Mouse (Mus musculus): Measurements from ENCODE around the gene Smoc2. TPM values are rescaled to one million over a fixed set of nuclear protein-coding genes. Genes with fewer than 3 reads are reported as not detected.

Gene Smoc2
- polyA plus RNA-seq (2014; fragmentation: Nextera tagmentation; extraction: Ambion mirVana), result 44.2 and 79.9 TPM in 2 replicates

- H3K9me3 ChIP-seq (ENCODE audit: control insufficient read depth, low read length), result no peaks in the 10 kb centered on the region
- peak within 1 kb of the TSS; percentile 87 for H3K4me2 ChIP-seq (replicated peaks; ENCODE audit: low read depth, low read length)
- peaks cover 8% of the 10 kb centered on the region; the same call in 1 of the 2 replicates for H3K4me1 ChIP-seq (ENCODE audit: control insufficient read depth, insufficient read depth, low read length)
- H3K4me3 ChIP-seq (ENCODE audit: low read length), result peak within 1 kb of the TSS; percentile 56
- H3K9ac ChIP-seq (ENCODE audit: low read depth, low read length), result peak within 1 kb of the TSS; percentile 57
- no peaks in the 10 kb centered on the region for H3K36me3 ChIP-seq (ENCODE audit: control insufficient read depth, insufficient read depth, low read length)
- H3K27me3 ChIP-seq (ENCODE audit: control insufficient read depth, insufficient read depth, low read length), result peaks cover 47% of the 10 kb centered on the region
- no peak within 1 kb of the TSS for H3K27ac ChIP-seq (ENCODE audit: low read depth, low read length)
- 2% methylated on average over 46 of the region's 61 CpGs for WGBS
- ATAC-seq (ENCODE audit: low FRiP score, low TSS enrichment), result peak; percentile 81
Observed at GRCm38 (mm10) chr17:14279177-14279965, at the start of gene Smoc2. Smoc2 (plus strand) TSS chr17:14279506.

DNA sequence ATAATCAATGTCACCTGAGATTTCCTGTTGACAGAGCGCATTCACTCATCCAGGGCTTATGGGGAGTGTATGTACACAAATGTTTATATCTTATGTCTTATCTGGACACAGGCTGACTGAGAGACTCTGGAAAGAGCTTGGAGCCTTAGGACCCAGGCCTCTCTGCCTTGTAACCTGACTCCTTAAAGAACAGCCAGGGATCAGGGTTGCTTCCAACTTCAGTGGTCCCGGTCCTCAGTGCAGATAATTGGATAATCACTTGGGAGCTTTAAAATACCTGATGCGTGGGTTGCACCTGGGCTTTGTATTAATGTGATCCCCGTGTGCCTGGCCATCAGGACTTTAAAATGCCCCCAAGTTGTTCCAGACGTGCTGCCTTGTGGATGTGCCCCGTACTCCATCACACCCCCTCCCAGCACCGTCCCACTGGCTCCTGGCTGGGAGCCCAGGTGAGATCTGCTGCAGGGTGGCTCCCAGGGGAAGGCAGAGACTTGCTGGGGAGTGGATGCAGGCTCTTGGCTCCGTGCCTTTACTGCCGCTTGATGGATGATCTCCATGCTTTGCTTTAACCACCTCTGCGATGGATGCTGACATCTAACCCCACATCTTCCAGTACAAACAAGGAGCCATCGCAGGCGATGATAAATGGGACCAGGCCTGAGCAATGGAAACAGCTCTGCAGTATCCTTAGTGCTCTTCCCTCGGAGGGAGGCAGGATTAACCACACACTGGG, 48.4 kb upstream of the Smoc2 start:
- Histone ChIP-seq H3K27ac (ENCODE audit: low read depth, low read length) (peak overlapping the region; percentile 30; the same call in 1 of the 2 replicates), H3K9ac (ENCODE audit: low read depth, low read length) (no peak overlapping the region), H3K4me2 (replicated peaks; ENCODE audit: low read depth, low read length) (no peak overlapping the region), H3K9me3 (ENCODE audit: control insufficient read depth, low read length) (no peaks in the 10 kb centered on the region), H3K36me3 (ENCODE audit: control insufficient read depth, insufficient read depth, low read length) (no peaks in the 10 kb centered on the region), H3K27me3 (ENCODE audit: control insufficient read depth, insufficient read depth, low read length) (no peaks in the 10 kb centered on the region), H3K4me3 (ENCODE audit: low read length) (no peak overlapping the region), H3K4me1 (ENCODE audit: control insufficient read depth, insufficient read depth, low read length) (peaks cover 14% of the 10 kb centered on the region)
- WGBS, result 9% methylated on average over 13 of the region's 13 CpGs
- peak; percentile 77 for ATAC-seq (ENCODE audit: low FRiP score, low TSS enrichment)

DNA sequence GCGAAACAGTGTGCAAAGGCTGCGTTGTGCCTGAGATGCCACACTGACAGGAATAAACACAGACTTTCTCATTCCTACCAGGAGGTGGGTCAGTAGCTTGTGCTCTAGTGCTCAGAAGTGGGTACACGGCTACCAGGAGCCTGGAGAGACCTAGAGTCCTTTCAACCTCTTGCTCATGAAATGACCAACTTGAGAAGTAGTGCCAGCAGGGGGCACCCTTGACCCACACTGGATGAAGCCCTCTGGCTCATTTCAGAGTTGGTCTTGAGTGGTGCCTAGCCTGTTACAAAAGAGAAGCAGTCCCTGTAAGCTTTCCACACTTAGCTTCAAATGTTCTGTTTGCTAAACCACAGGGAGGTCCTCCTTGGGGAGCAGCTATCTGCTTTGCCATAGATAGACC, 46.7 kb upstream of the Smoc2 start:
- H3K27me3 ChIP-seq (ENCODE audit: control insufficient read depth, insufficient read depth, low read length), result no peaks in the 10 kb centered on the region; the same call in 1 of the 2 replicates
- no peak overlapping the region for H3K9ac ChIP-seq (ENCODE audit: low read depth, low read length)
- no peaks in the 10 kb centered on the region for H3K36me3 ChIP-seq (ENCODE audit: control insufficient read depth, insufficient read depth, low read length)
- H3K9me3 ChIP-seq (ENCODE audit: control insufficient read depth, low read length), result no peaks in the 10 kb centered on the region
- H3K4me2 ChIP-seq (replicated peaks; ENCODE audit: low read depth, low read length), result no peak overlapping the region
- no peak overlapping the region for H3K4me3 ChIP-seq (ENCODE audit: low read length)
- WGBS, result 53% methylated on average over 3 of the region's 3 CpGs
- H3K4me1 ChIP-seq (ENCODE audit: control insufficient read depth, insufficient read depth, low read length), result peaks cover 14% of the 10 kb centered on the region
- no peak for ATAC-seq (ENCODE audit: low FRiP score, low TSS enrichment)
- H3K27ac ChIP-seq (ENCODE audit: low read depth, low read length), result peak overlapping the region; percentile 4; the same call in 1 of the 2 replicates

- H3K4me1 ChIP-seq (ENCODE audit: control insufficient read depth, insufficient read depth, low read length), result peaks cover 14% of the 10 kb centered on the region
- H3K9me3 ChIP-seq (ENCODE audit: control insufficient read depth, low read length), result no peaks in the 10 kb centered on the region
- H3K4me3 ChIP-seq (ENCODE audit: low read length), result no peak overlapping the region
- H3K4me2 ChIP-seq (replicated peaks; ENCODE audit: low read depth, low read length), result no peak overlapping the region
- WGBS, result 42% methylated on average over 4 of the region's 4 CpGs
- H3K27ac ChIP-seq (ENCODE audit: low read depth, low read length), result no peak overlapping the region
- H3K9ac ChIP-seq (ENCODE audit: low read depth, low read length), result no peak overlapping the region
- H3K36me3 ChIP-seq (ENCODE audit: control insufficient read depth, insufficient read depth, low read length), result no peaks in the 10 kb centered on the region
- H3K27me3 ChIP-seq (ENCODE audit: control insufficient read depth, insufficient read depth, low read length), result no peaks in the 10 kb centered on the region; the same call in 1 of the 2 replicates
- ATAC-seq (ENCODE audit: low FRiP score, low TSS enrichment), result no peak
Observed at GRCm38 (mm10) chr17:14233658-14234057, 45.6 kb upstream of the Smoc2 start.

DNA sequence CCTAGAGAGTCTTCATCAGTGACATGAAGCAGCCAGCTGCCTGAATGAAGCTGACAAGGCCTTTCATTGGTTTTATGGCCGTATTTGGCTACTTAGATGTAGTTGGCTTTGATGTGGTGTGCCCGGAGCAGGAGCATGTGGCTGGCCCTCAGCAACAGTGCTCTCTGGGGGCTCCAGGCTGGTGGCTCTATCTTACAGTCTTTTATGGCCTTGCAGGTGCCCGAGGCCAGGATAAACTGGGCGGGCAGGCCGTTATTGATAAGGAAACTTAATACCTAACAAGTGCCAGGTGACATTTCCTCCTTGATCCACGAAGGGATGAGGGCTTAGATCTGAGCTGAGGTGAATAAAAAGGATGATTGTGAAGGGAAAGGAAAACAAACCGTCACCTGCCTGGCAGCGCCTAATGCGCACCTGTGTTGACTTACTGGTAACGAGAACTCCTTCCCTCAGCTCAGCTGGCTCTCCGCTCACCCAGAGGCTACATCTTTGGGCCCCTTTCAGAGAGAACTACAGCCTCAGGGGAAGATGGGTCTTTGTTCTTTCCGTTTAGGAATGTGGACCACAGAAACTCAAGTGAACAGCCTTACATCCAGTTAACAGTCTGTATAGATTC, 44.4 kb upstream of the Smoc2 start:
- H3K27me3 ChIP-seq (ENCODE audit: control insufficient read depth, insufficient read depth, low read length), result no peaks in the 10 kb centered on the region; the same call in 1 of the 2 replicates
- ATAC-seq (ENCODE audit: low FRiP score, low TSS enrichment), result no peak

GRCm38 (mm10) chr17:14237134-14237533, 42.2 kb upstream of the Smoc2 start:
- no peaks in the 10 kb centered on the region for H3K9me3 ChIP-seq (ENCODE audit: control insufficient read depth, low read length)
- H3K9ac ChIP-seq (ENCODE audit: low read depth, low read length), result no peak overlapping the region
- ATAC-seq (ENCODE audit: low FRiP score, low TSS enrichment), result no peak
- H3K4me3 ChIP-seq (ENCODE audit: low read length), result no peak overlapping the region
- no peaks in the 10 kb centered on the region for H3K4me1 ChIP-seq (ENCODE audit: control insufficient read depth, insufficient read depth, low read length)
- WGBS, result 39% methylated on average over 6 of the region's 6 CpGs
- no peak overlapping the region for H3K27ac ChIP-seq (ENCODE audit: low read depth, low read length)
- H3K27me3 ChIP-seq (ENCODE audit: control insufficient read depth, insufficient read depth, low read length), result no peaks in the 10 kb centered on the region; the same call in 1 of the 2 replicates
- H3K36me3 ChIP-seq (ENCODE audit: control insufficient read depth, insufficient read depth, low read length), result no peaks in the 10 kb centered on the region
- no peak overlapping the region for H3K4me2 ChIP-seq (replicated peaks; ENCODE audit: low read depth, low read length)

More for the DNA sequence above, 44.4 kb upstream of the Smoc2 start:
- 43% methylated on average over 12 of the region's 12 CpGs for WGBS
- H3K27ac ChIP-seq (ENCODE audit: low read depth, low read length), result no peak overlapping the region
- no peaks in the 10 kb centered on the region for H3K36me3 ChIP-seq (ENCODE audit: control insufficient read depth, insufficient read depth, low read length)
- H3K4me2 ChIP-seq (replicated peaks; ENCODE audit: low read depth, low read length), result no peak overlapping the region
- no peak overlapping the region for H3K9ac ChIP-seq (ENCODE audit: low read depth, low read length)
- no peak overlapping the region for H3K4me3 ChIP-seq (ENCODE audit: low read length)
- no peaks in the 10 kb centered on the region for H3K9me3 ChIP-seq (ENCODE audit: control insufficient read depth, low read length)
- H3K4me1 ChIP-seq (ENCODE audit: control insufficient read depth, insufficient read depth, low read length), result peaks cover 14% of the 10 kb centered on the region

- Histone ChIP-seq H3K9me3 (ENCODE audit: control insufficient read depth, low read length) (no peaks in the 10 kb centered on the region), H3K4me2 (replicated peaks; ENCODE audit: low read depth, low read length) (no peak overlapping the region), H3K9ac (ENCODE audit: low read depth, low read length) (no peak overlapping the region), H3K36me3 (ENCODE audit: control insufficient read depth, insufficient read depth, low read length) (no peaks in the 10 kb centered on the region), H3K4me3 (ENCODE audit: low read length) (no peak overlapping the region), H3K27me3 (ENCODE audit: control insufficient read depth, insufficient read depth, low read length) (no peaks in the 10 kb centered on the region; the same call in 1 of the 2 replicates), H3K27ac (ENCODE audit: low read depth, low read length) (no peak overlapping the region), H3K4me1 (ENCODE audit: control insufficient read depth, insufficient read depth, low read length) (no peaks in the 10 kb centered on the region)
- WGBS, result 67% methylated on average over 10 of the region's 10 CpGs
- ATAC-seq (ENCODE audit: low FRiP score, low TSS enrichment), result no peak
Observed at GRCm38 (mm10) chr17:14239960-14240359, 39.3 kb upstream of the Smoc2 start.

DNA sequence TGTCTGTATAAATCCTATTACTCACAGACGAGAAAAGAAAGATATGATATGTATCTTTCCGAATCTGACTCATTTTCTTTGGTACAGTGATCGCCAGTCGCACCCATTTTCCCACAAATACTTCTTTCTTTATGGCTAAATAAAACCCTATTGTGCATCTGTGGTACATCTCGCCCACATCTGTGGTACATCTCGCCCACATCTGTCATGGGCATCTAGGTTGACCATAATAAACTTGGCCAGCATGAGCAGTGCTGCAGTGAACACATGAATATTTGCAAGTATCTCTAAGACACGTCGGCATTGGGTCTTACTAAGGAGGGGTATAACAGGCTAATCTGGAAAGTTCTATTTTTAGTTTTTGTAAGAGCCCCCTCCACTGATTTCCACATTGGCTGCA, 36.7 kb upstream of the Smoc2 start:
- H3K9me3 ChIP-seq (ENCODE audit: control insufficient read depth, low read length), result no peaks in the 10 kb centered on the region
- no peak overlapping the region for H3K9ac ChIP-seq (ENCODE audit: low read depth, low read length)
- WGBS, result 87% methylated on average over 8 of the region's 8 CpGs
- no peaks in the 10 kb centered on the region for H3K36me3 ChIP-seq (ENCODE audit: control insufficient read depth, insufficient read depth, low read length)
- H3K4me3 ChIP-seq (ENCODE audit: low read length), result no peak overlapping the region
- no peaks in the 10 kb centered on the region; the same call in 1 of the 2 replicates for H3K27me3 ChIP-seq (ENCODE audit: control insufficient read depth, insufficient read depth, low read length)
- no peak overlapping the region for H3K4me2 ChIP-seq (replicated peaks; ENCODE audit: low read depth, low read length)
- no peak for ATAC-seq (ENCODE audit: low FRiP score, low TSS enrichment)
- no peak overlapping the region for H3K27ac ChIP-seq (ENCODE audit: low read depth, low read length)
- no peaks in the 10 kb centered on the region for H3K4me1 ChIP-seq (ENCODE audit: control insufficient read depth, insufficient read depth, low read length)

Measured in kidney, embryonic 14.5 days (tissue).